Mouse (Mus musculus) G1E (cell line): Measurements from ENCODE around the gene Clpsl2.

Experiments used
- CTCF ChIP-seq: IDR thresholded peaks from 2 replicates; pipeline ENCODE4 v1.5.1; 2012; ENCODE audit warnings: low read depth, low read length, inconsistent platforms, mixed read lengths
- GATA1 ChIP-seq: IDR thresholded peaks from 2 replicates; pipeline ENCODE4 v1.6.1; 2012; ENCODE audit warnings: borderline replicate concordance, low read length, inconsistent platforms, mixed read lengths
- POLR2AphosphoS5 ChIP-seq: IDR thresholded peaks from 2 replicates; pipeline ENCODE4 v1.6.1; 2012; ENCODE audit warnings: low read depth, low read length, inconsistent platforms; ENCODE audit not compliant: insufficient replicate concordance
- TAL1 ChIP-seq: conservative IDR thresholded peaks from 2 replicates; pipeline ENCODE4 v1.6.1; 2012; ENCODE audit warnings: low read depth, low read length, inconsistent platforms, mixed read lengths

DNA sequence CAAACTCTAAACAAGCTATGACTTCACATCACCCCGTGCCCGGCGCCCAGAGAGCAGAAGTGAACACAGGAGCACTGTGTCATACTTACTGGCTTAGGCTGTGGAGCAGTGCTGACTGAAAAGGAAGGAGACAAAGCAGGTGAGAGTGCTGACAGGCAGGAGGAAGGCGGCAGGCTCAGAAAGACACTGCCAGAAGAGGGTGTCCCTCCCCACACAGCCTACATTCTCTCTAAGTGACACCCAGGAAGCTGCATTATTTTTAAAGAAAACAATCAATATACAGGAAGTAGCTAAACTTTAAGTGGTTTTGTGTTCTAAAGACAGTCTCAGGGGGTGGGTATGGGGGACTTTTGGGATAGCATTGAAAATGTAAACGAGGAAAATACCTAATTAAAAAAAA is 51.6 kb downstream of the Clpsl2 start:
- TF ChIP-seq CTCF (no peak), GATA1 (no peak), TAL1 (no peak), POLR2AphosphoS5 (no peak)
